Mouse (Mus musculus): ENCODE measurements around the gene Ccdc158.
A peak's percentile ranks its signal among the peaks of the same experiment; 100 is the strongest.

Ccdc158 gene

GRCm38 (mm10) chr5:92684715-92685460 is 9.8 kb upstream of the Ccdc158 start:
- DNase-seq: no peak

GRCm38 (mm10) chr5:92683871-92684475 is 8.9 kb upstream of the Ccdc158 start:
- no peak for DNase-seq

- peak; percentile 35 for DNase-seq
Measured at GRCm38 (mm10) chr5:92683351-92683807, 8.3 kb upstream of the Ccdc158 start, which contains the start of gene Shroom3. Gene Shroom3 (plus strand): TSS chr5:92683435.

- DNase-seq: peak; percentile 49
Measured at GRCm38 (mm10) chr5:92682621-92683348, 7.7 kb upstream of the Ccdc158 start.

GRCm38 (mm10) chr5:92681861-92682260 is 6.8 kb upstream of the Ccdc158 start:
- DNase-seq: no peak

- DNase-seq: peak; percentile 48
Measured at GRCm38 (mm10) chr5:92679441-92679840, 4.4 kb upstream of the Ccdc158 start.

GRCm38 (mm10) chr5:92675574-92675920 is 476 bp upstream of the Ccdc158 start:
- DNase-seq: no peak

GRCm38 (mm10) chr5:92666860-92667259 is 8.2 kb downstream of the Ccdc158 start:
- no peak for DNase-seq

GRCm38 (mm10) chr5:92664321-92664720 is 10.8 kb downstream of the Ccdc158 start:
- no peak for DNase-seq

- DNase-seq: peak; percentile 83
Measured at GRCm38 (mm10) chr5:92656256-92656655, 18.8 kb downstream of the Ccdc158 start.

GRCm38 (mm10) chr5:92640861-92641260 is 34.2 kb downstream of the Ccdc158 start:
- no peak for DNase-seq

- no peak for DNase-seq
Measured at GRCm38 (mm10) chr5:92635891-92636290, 39.2 kb downstream of the Ccdc158 start.

- no peak for DNase-seq
Measured at GRCm38 (mm10) chr5:92634916-92635315, 40.2 kb downstream of the Ccdc158 start.

GRCm38 (mm10) chr5:92633526-92633925 is 41.5 kb downstream of the Ccdc158 start:
- DNase-seq: no peak

- peak; percentile 61 for DNase-seq
Measured at GRCm38 (mm10) chr5:92627896-92628295, 47.2 kb downstream of the Ccdc158 start.

GRCm38 (mm10) chr5:92621883-92622282 is 53.2 kb downstream of the Ccdc158 start:
- DNase-seq: no peak

- no peak for DNase-seq
Measured at GRCm38 (mm10) chr5:92612756-92613155, 62.3 kb downstream of the Ccdc158 start.

- DNase-seq: no peak
Measured at GRCm38 (mm10) chr5:92607492-92608229, 67.4 kb downstream of the Ccdc158 start.

GRCm38 (mm10) chr5:92604452-92605247 is 70.4 kb downstream of the Ccdc158 start:
- peak; percentile 64 for DNase-seq

- peak; percentile 80 for DNase-seq
Measured at GRCm38 (mm10) chr5:92602691-92603690, 72.1 kb downstream of the Ccdc158 start, which contains the start of gene Stbd1. Gene Stbd1 (plus strand): TSS chr5:92603041.

GRCm38 (mm10) chr5:92599030-92599429 is 76.0 kb downstream of the Ccdc158 start:
- DNase-seq: peak; percentile 39

All from lung, postnatal 14 days (tissue).